Mouse (Mus musculus): Measurements from ENCODE around the gene Sall1. TPM values are rescaled to one million over a fixed set of nuclear protein-coding genes. Genes with fewer than 3 reads are reported as not detected.

Gene Sall1
- 13.4 and 16.2 TPM in 2 replicates for polyA plus RNA-seq (2016; fragmentation: Nextera tagmentation; extraction: Ambion mirVana)

DNA sequence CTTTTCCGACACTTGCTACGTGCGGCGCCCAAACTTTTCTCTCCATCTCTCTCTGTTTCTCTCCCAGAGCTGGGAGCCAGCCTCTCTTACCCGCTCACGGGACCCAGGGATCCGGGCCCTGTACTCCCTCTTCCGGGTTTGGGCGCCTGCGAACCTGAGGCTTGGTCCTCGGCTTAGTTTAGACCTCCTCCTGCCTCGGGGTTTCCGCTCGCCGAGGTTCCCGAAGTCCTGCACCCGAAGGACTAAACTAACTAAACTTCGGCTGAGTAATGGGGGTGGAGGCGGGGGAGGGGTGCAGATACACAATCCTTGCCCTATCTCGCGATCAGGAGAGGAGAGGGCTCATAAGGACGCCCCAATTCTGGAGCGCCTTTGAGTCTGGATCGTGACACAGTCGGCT lies at the start of gene Sall1:
Gene Sall1, minus strand, starts transcription at position 223 of the 400 bp plus-strand sequence.
- Histone ChIP-seq H3K4me2 (replicated peaks) (peak within 1 kb of the TSS; percentile 83), H3K9me3 (no peaks in the 10 kb centered on the region), H3K27me3 (peaks cover 47% of the 10 kb centered on the region), H3K36me3 (no peaks in the 10 kb centered on the region), H3K4me3 (peak within 1 kb of the TSS; percentile 79), H3K4me1 (peaks cover 43% of the 10 kb centered on the region), H3K9ac (replicated peaks) (peak within 1 kb of the TSS; percentile 94), H3K27ac (replicated peaks) (peak within 1 kb of the TSS; percentile 94)
- under 1% methylated on average over 25 of the region's 25 CpGs for WGBS
- 0 out of 2 replicates have a peak, but pooled peaks have one; percentile 5 for ATAC-seq (ENCODE audit: low FRiP score, low read depth)

DNA sequence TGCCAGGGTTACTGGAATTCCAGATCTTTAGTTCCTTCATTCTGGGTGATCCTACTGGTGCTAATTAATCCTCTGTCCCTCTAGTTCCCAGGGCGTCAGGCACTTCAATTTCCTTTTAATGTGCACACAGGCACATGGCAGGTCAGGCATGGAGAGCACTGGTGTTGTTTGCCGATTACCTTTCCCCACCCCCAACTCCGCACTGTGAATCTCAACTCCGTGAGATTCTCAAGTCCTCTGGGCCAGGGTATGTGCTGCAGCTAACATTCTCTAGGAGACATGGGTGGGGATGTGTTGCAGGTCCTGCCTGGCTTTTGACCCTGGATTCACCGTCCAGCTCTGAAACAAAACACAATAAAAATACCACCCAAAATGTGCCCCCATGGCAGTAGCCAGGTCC lies 46.0 kb upstream of the Sall1 start:
- Histone ChIP-seq H3K27ac (replicated peaks) (no peak overlapping the region), H3K4me3 (no peak overlapping the region), H3K36me3 (no peaks in the 10 kb centered on the region), H3K9ac (replicated peaks) (no peak overlapping the region), H3K9me3 (no peaks in the 10 kb centered on the region), H3K27me3 (no peaks in the 10 kb centered on the region), H3K4me1 (peaks cover 6% of the 10 kb centered on the region; the same call in 1 of the 2 replicates), H3K4me2 (replicated peaks) (no peak overlapping the region)
- WGBS, result 29% methylated on average over 5 of the region's 5 CpGs
- ATAC-seq (ENCODE audit: low FRiP score, low read depth), result no peak

- H3K4me3 ChIP-seq, result no peak overlapping the region
- H3K27ac ChIP-seq (replicated peaks), result no peak overlapping the region
- no peak overlapping the region for H3K9ac ChIP-seq (replicated peaks)
- H3K4me1 ChIP-seq, result no peaks in the 10 kb centered on the region
- no peaks in the 10 kb centered on the region for H3K9me3 ChIP-seq
- H3K36me3 ChIP-seq, result no peaks in the 10 kb centered on the region
- H3K27me3 ChIP-seq, result no peaks in the 10 kb centered on the region
- ATAC-seq (ENCODE audit: low FRiP score, low read depth), result no peak
- H3K4me2 ChIP-seq (replicated peaks), result no peak overlapping the region
- WGBS, result 85% methylated on average over 2 of the region's 2 CpGs
These were observed 35.2 kb upstream of the Sall1 start for GRCm38 (mm10) chr8:89079147-89079546.

DNA sequence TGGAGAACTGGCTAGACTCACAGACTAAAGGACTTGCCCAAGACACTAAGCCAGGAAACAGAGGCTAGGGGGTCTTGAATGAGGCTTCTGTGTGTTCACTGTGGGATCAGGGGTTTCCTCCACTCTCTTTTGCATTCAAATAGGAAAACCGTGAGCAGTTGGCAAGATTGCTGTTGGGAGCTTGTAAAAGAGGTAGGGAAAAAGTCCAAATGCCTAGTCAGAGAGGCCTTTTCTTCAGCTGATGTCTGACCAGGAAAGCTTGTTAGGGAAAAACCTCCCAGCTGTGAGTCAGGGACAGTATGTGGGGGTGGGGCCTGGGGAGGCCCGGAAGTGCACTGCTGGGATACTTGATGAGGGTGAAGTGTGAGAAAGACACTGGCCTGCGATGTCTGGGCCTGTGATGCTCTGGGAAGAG lies 29.0 kb upstream of the Sall1 start:
- peak overlapping the region; percentile 35; the same call in 1 of the 2 replicates for H3K27ac ChIP-seq (replicated peaks)
- H3K4me1 ChIP-seq, result peaks cover 13% of the 10 kb centered on the region
- H3K4me2 ChIP-seq (replicated peaks), result no peak overlapping the region
- no peak for ATAC-seq (ENCODE audit: low FRiP score, low read depth)
- H3K9me3 ChIP-seq, result no peaks in the 10 kb centered on the region
- H3K36me3 ChIP-seq, result no peaks in the 10 kb centered on the region
- H3K27me3 ChIP-seq, result no peaks in the 10 kb centered on the region
- H3K4me3 ChIP-seq, result no peak overlapping the region
- WGBS, result 14% methylated on average over 3 of the region's 3 CpGs
- no peak overlapping the region for H3K9ac ChIP-seq (replicated peaks)

GRCm38 (mm10) chr8:89067499-89067898 lies 23.5 kb upstream of the Sall1 start:
- no peak for ATAC-seq (ENCODE audit: low FRiP score, low read depth)
- Histone ChIP-seq H3K27me3 (peaks cover 5% of the 10 kb centered on the region; the same call in 1 of the 2 replicates), H3K4me1 (peaks cover 5% of the 10 kb centered on the region; the same call in 1 of the 2 replicates), H3K36me3 (no peaks in the 10 kb centered on the region), H3K4me2 (replicated peaks) (no peak overlapping the region), H3K9me3 (no peaks in the 10 kb centered on the region), H3K4me3 (no peak overlapping the region), H3K9ac (replicated peaks) (no peak overlapping the region), H3K27ac (replicated peaks) (no peak overlapping the region)
- 83% methylated on average over 3 of the region's 3 CpGs for WGBS

DNA sequence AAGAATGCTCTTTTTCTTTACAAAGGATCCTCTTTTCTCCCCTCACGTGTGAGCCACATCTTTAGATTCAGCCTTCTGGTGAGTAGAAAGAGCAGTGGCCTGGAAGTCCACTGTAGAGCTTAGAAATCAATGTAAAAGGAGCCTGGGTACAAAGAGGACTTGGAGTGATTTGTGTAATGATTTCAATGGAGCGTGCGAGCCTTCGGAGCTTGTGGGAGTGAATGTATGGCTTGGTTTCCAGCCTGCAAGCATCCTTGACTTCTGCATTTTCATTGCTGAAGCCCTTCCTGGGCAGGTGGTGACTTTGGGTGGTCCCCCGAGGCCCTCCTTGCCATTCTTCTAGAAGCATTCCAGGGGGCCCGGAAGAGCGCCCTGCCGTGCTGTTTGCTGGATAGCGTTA lies 20.1 kb upstream of the Sall1 start:
- Histone ChIP-seq H3K9ac (replicated peaks) (no peak overlapping the region), H3K27me3 (peaks cover 5% of the 10 kb centered on the region; the same call in 1 of the 2 replicates), H3K9me3 (no peaks in the 10 kb centered on the region), H3K27ac (replicated peaks) (no peak overlapping the region), H3K4me3 (no peak overlapping the region), H3K4me2 (replicated peaks) (no peak overlapping the region), H3K36me3 (no peaks in the 10 kb centered on the region), H3K4me1 (peaks cover 5% of the 10 kb centered on the region; the same call in 1 of the 2 replicates)
- WGBS, result 47% methylated on average over 9 of the region's 9 CpGs
- no peak for ATAC-seq (ENCODE audit: low FRiP score, low read depth)

DNA sequence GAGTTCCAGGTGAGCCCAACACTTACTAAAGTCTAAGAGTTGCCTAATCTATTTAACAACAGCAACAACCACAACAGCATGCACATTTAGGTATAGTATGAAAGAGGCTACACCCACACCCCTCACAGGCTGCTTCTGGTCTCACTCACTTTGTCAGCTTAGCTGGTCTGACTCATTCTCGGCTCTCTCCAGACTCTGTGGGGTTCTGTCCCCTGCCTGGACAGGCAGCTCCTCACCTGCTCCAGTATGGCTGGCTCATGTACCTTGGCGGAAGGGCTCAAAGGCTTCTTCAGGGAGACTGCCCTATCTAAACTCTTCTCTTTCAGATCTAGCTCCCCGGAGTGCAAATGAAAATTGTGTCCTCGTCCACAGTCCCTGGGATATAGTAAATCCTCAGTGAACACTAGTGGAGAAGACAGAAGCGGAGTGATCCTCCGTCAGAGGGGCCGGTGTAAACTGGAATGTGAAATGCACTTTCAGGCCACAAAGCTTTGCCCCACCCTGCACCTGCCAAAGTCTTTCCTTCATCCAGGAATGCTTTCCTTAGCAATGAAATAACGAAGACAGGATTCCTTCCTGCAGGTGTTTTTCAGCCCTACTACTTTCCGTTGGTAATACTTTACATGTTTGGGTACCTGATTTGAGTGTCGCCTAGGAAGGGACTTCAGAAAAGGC lies 19.5 kb upstream of the Sall1 start:
- ATAC-seq (ENCODE audit: low FRiP score, low read depth), result no peak
- no peak overlapping the region for H3K4me3 ChIP-seq
- no peak overlapping the region for H3K9ac ChIP-seq (replicated peaks)
- H3K9me3 ChIP-seq, result no peaks in the 10 kb centered on the region
- 79% methylated on average over 10 of the region's 10 CpGs for WGBS
- no peaks in the 10 kb centered on the region for H3K36me3 ChIP-seq
- H3K27ac ChIP-seq (replicated peaks), result no peak overlapping the region
- peaks cover 5% of the 10 kb centered on the region; the same call in 1 of the 2 replicates for H3K27me3 ChIP-seq
- peaks cover 5% of the 10 kb centered on the region; the same call in 1 of the 2 replicates for H3K4me1 ChIP-seq
- no peak overlapping the region for H3K4me2 ChIP-seq (replicated peaks)

DNA sequence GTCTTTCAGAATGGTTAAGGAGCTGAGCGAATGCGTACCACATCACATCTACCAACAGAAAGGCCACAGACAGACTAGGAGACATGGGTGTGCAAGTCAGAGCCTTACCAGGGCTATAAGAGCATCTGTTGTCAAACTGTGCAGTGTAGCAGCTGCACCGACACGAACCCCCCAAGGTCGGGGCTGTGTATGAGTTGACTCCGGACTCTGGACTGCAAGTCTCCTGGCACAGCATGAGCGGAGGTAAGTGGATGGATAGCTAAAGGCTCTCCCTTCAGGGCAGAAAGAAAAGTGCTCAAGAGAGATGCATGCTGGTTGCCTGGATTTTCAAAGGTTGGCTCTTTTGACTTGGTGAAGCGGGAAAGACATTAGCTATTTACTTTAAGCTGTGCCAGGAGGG lies 16.8 kb upstream of the Sall1 start:
- H3K9me3 ChIP-seq, result no peaks in the 10 kb centered on the region
- H3K4me3 ChIP-seq, result no peak overlapping the region
- peaks cover 5% of the 10 kb centered on the region; the same call in 1 of the 2 replicates for H3K27me3 ChIP-seq
- H3K4me2 ChIP-seq (replicated peaks), result no peak overlapping the region
- no peak overlapping the region for H3K9ac ChIP-seq (replicated peaks)
- 87% methylated on average over 8 of the region's 8 CpGs for WGBS
- no peaks in the 10 kb centered on the region for H3K36me3 ChIP-seq
- no peak overlapping the region for H3K27ac ChIP-seq (replicated peaks)
- no peak for ATAC-seq (ENCODE audit: low FRiP score, low read depth)
- peaks cover 8% of the 10 kb centered on the region; the same call in 1 of the 2 replicates for H3K4me1 ChIP-seq

DNA sequence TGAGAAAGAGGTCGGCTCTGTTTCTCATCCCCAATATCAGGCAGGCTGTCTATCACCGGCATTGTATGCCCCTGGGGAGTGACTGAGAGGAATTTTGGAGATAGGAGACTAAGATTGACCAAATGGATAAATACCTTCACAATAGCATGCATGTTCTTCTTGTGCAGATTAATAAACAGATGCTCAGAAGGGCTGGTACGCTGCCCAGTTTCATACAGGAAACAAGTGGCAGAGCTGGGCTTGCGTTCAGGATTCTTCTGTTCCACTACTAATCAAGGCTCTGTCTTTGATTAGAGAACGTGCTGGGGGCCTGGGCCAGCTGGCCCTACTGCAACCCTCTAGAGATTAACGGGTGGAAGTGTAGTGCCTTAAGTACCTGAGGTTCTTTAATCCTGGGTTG lies 15.5 kb upstream of the Sall1 start:
- Histone ChIP-seq H3K9me3 (no peaks in the 10 kb centered on the region), H3K4me1 (peaks cover 10% of the 10 kb centered on the region; the same call in 1 of the 2 replicates), H3K9ac (replicated peaks) (no peak overlapping the region), H3K27me3 (peaks cover 8% of the 10 kb centered on the region; the same call in 1 of the 2 replicates), H3K36me3 (no peaks in the 10 kb centered on the region), H3K4me3 (no peak overlapping the region), H3K27ac (replicated peaks) (no peak overlapping the region), H3K4me2 (replicated peaks) (no peak overlapping the region)
- WGBS, result 59% methylated on average over 6 of the region's 6 CpGs
- no peak for ATAC-seq (ENCODE audit: low FRiP score, low read depth)

- ATAC-seq (ENCODE audit: low FRiP score, low read depth), result no peak
- H3K9ac ChIP-seq (replicated peaks), result no peak overlapping the region
- peaks cover 14% of the 10 kb centered on the region; the same call in 1 of the 2 replicates for H3K4me1 ChIP-seq
- H3K27me3 ChIP-seq, result peaks cover 31% of the 10 kb centered on the region
- 90% methylated on average over 7 of the region's 7 CpGs for WGBS
- H3K4me3 ChIP-seq, result no peak overlapping the region
- H3K9me3 ChIP-seq, result no peaks in the 10 kb centered on the region
- no peak overlapping the region for H3K4me2 ChIP-seq (replicated peaks)
- H3K36me3 ChIP-seq, result no peaks in the 10 kb centered on the region
- no peak overlapping the region for H3K27ac ChIP-seq (replicated peaks)
These were observed 8.9 kb upstream of the Sall1 start for GRCm38 (mm10) chr8:89052880-89053279.

- Histone ChIP-seq H3K4me1 (peaks cover 31% of the 10 kb centered on the region), H3K36me3 (no peaks in the 10 kb centered on the region), H3K9ac (replicated peaks) (0 out of 2 replicates have a peak overlapping the region, but pooled peaks have one; percentile 43), H3K27me3 (peaks cover 58% of the 10 kb centered on the region), H3K27ac (replicated peaks) (no peak overlapping the region; the same call in 1 of the 2 replicates), H3K4me2 (replicated peaks) (peak overlapping the region; percentile 83), H3K9me3 (no peaks in the 10 kb centered on the region), H3K4me3 (0 out of 2 replicates have a peak overlapping the region, but pooled peaks have one; percentile 5)
- no peak for ATAC-seq (ENCODE audit: low FRiP score, low read depth)
- WGBS, result 5% methylated on average over 26 of the region's 26 CpGs
These were observed 2.8 kb upstream of the Sall1 start for GRCm38 (mm10) chr8:89046639-89047348.

DNA sequence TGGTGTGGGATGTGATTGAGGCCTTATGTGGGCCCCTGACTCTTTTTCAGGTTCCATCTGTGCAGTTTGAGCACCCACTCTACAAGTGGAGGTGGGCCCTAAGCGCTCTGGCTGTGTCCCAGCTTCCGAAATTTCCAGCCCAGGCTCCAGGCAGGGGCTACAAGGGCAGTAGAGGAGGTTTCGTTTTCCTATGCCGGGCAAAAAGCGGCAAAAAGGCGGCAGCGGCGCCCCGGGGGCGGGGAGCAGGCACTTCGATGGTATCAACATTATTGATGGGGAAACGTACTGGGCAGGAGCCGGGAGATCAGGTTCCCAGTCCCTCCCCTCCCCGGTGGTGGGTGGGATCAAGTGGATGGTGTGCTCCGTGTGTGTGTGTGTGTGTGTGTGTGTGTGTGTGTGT lies 2.3 kb upstream of the Sall1 start:
- no peak for ATAC-seq (ENCODE audit: low FRiP score, low read depth)
- 3% methylated on average over 14 of the region's 15 CpGs for WGBS
- Histone ChIP-seq H3K9me3 (no peaks in the 10 kb centered on the region), H3K9ac (replicated peaks) (peak overlapping the region; percentile 43), H3K27me3 (peaks cover 58% of the 10 kb centered on the region), H3K4me3 (peak overlapping the region; percentile 79), H3K4me1 (peaks cover 33% of the 10 kb centered on the region), H3K27ac (replicated peaks) (0 out of 2 replicates have a peak overlapping the region, but pooled peaks have one; percentile 94), H3K4me2 (replicated peaks) (peak overlapping the region; percentile 83), H3K36me3 (no peaks in the 10 kb centered on the region)

All from midbrain, embryonic 12.5 days (tissue).